Mouse (Mus musculus): ENCODE data around the gene Gusb. TPM values are rescaled to one million over a fixed set of nuclear protein-coding genes. Genes with fewer than 3 reads are reported as not detected.

The Gusb gene
- polyA plus RNA-seq, 1 experiment = 22.1 TPM

DNA sequence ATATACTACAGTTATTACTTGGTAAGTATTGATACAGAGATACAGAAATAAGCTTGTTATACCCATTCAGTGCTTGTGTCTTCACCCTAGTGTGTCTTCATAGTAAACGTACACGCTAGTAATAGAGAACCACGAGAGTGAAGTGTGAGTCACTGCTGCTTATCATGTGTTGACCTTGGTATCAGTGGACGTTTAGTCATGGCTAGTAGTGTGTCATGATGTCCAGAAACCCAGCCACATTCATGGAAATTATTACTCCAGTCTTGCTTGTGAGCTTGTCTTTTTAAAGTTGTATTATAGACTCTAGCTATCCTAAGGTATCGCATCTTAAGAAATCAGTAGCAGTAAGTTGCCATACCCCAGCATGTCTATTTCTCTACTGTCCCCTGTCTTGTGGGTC, 24.2 kb downstream of the Gusb start:
- no peak for DNase-seq (ENCODE audit: extremely low spot score in 1 of 2, low spot score in 1 of 2)

DNA sequence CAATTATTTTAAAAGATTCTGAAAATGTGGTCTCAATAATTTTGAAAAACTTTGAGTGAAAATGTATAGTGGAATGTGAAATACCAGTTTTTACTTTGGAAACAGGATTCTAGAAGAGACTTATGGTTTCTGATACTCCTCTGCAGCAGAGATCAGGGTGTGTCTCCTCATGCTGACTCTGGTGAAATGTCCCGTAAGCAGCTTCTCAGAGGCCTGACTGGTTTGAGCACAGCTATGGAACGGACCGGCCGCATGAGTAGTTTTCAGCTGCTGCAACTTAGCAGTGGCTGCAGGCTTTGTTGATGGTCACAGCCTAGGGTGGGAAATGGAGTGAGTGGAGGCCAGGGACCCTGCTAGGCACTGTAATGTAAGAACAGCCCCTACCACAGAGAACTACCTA, 25.1 kb downstream of the Gusb start:
- DNase-seq (ENCODE audit: extremely low spot score in 1 of 2, low spot score in 1 of 2) = no peak

DNA sequence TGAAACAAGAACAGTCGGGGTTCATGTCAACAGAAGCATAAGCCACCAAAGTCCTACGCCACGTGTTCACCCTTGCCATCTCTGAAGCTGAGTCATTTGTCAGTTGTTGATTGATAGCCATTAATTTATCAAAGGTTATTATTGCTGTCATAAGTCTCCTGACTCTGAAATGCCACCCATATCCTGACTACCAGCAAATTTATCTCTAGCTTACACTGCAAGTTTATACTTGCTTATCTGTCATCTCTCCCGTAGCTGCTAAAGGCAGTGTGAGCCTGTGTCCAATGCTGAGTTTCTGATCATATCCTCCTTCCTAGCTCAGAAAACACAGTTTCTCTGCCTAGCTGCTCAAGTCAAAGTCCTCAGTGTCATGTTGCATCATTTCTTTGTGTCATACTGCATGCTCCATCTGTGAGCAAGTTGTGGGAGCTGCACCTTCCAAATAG, 28.0 kb downstream of the Gusb start:
- DNase-seq (ENCODE audit: extremely low spot score in 1 of 2, low spot score in 1 of 2) = no peak

DNA sequence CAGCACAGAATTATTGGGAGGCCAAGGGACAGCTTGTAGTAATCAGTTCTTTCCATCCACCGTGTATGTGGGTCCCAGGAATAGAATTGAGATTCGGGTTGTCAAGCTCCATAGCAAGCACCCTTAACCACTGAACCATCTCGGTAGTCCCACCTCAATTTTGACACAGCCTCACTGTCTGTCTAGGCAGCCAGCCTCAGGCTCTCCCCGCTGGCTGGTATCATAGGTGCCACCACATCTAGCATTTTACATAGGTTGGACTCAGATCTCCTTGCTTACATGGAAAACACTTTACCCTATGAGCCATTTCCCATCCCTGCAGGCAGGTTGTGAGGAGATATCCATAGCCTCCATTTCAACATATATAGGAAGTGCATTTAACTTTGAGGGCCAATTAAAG, 28.5 kb downstream of the Gusb start:
- no peak for DNase-seq (ENCODE audit: extremely low spot score in 1 of 2, low spot score in 1 of 2)

DNA sequence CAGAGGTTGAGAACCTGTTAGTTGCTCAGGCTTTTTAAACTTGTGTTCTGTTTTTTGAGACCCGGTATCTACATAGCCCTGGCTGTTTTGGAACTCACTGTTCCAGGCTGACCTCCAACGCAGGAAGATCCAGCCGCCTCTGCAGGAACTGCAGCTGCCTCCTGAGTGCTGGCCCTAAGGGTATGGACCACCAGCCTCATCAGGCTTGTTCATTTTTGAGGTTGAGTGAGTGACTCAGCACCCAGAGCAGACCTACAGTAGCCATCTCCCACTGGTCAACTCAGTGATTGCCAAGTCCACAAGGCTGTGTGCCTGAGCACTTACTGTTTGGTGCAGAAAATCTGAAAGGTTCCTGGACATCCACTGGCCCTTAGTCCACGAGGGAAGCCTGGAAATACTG, 31.4 kb downstream of the Gusb start:
- DNase-seq (ENCODE audit: extremely low spot score in 1 of 2, low spot score in 1 of 2) = no peak

DNA sequence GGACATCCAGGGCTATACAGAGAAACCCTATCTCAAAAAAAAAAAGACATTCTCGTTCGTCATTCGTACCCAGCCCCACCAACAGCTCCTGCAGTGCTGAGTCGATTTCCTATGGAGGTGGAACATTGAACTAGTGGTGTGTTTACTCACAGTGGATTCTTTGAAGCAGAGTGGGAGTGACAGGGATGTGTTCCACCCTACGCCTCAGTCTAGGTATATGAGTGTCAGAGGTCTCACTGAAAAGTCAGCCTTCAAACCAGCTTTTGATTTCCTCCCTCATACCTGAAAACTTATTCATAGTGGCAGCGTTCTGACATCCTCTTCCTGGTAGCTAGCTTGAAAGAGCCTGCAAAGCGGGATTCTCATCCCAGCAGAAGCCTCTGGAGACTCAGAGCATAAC, 34.4 kb downstream of the Gusb start:
- no peak for DNase-seq (ENCODE audit: extremely low spot score in 1 of 2, low spot score in 1 of 2)

DNA sequence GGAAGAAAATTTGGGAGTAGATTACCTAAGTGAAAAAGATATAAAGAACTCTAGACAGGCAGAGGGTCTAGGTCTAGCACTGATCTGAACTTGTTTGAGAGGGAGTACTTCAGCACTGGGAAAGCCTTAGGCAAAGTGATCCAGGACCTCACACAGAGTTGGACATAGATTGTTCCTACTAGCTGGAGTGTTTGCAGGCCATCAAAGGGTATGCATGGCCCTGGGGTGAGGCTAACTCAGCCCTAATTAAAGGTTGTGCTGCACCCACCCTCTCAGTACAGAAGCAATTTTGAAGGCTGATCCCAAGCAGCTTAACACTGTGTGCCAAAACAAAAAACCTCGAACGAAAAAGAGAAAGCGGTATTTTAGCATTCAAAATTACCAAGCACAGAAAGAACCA, 36.4 kb downstream of the Gusb start:
- DNase-seq (ENCODE audit: extremely low spot score in 1 of 2, low spot score in 1 of 2) = no peak

DNA sequence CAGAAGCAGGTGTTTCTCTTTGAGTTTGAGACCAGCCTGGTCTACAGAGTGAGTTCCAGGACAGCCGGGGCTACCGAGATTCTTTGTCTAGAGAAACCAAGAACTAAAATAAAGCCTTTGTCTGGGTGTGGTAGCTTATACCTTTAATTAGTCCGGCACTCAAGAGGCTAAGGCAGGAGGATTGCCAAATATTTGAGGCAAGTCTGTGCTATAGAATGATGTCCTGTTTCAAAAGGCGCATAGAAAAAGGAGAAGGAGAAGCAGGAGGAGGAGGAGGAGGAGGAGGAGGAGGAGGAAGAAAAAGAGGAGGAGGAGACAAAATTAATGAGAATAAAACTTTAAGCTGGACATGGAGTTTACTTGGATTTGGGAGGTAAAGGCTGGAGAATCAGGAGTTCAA, 39.6 kb downstream of the Gusb start:
- no peak for DNase-seq (ENCODE audit: extremely low spot score in 1 of 2, low spot score in 1 of 2)

DNA sequence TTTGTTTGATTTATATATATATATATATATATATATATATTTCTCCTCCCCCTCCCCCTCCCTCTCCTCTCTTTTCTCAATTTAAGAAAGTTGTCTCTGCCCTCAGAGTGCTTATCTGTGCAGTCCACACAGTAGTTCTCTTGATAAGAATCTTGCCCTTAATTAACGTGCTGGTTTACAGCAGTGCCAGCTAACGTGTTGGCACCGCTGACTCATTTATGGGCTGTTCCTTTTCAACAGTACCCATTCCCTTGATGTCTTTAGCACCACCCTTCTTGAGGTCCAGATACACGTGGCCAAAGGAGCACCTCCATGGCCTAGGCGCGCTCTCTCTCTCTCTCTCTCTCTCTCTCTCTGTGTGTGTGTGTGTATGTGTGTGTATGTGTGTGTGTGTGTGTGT, 47.1 kb downstream of the Gusb start:
- DNase-seq (ENCODE audit: extremely low spot score in 1 of 2, low spot score in 1 of 2) = no peak

DNA sequence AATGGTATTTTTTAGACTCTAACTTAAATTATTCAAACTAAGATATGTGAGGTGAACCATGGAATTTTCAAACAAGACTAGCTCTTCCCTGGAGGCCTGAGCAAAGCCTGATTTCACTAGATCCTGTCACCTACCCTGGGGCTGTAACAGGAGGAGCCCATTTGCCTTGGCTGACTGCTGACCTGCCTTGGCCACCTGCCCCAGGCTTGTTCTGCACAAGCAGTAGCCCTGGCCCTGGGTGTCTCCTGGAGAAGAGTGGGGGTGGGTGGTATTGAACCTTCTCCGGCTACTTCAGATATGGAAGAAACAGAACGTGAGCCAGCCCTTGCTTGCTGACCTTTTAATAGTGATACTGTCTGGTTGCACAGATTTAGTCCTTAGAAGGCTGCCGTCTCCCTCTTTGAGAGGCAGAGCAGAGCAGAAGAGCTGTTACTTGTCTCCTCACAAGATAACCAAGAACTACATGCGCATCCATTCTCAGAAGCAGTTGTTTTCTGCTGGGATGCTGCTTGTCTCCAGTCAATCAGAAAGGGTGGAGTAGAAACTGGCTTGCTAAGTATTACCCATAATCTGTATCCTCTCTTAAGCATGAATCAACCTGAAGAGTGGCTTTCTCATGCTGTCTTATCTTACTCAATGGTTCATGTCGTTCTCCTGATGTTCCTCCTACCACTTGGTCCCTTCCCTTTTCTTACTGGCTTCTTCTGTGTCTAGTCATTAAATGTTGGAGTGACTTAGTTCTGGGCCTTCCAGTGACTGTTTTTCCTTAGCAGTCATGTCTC, 48.2 kb downstream of the Gusb start:
- DNase-seq (ENCODE audit: extremely low spot score in 1 of 2, low spot score in 1 of 2) = no peak

DNA sequence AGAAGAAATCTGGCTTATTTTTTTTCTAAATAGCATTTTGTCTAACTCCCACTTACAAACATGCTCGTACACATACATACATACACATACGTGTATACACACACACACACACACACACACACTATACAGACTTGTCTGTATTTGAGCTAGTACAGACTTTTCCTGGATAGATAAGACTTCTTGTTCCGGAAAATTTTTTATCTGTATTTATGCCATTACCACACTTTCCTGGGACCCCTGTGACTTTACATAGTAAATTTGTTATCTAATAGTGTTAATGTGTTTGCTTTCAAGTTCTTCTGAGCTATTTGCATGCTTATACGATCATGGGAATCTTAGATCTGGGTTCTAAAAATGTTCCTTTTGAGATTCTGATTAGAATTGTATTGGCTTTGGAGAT, 50.7 kb downstream of the Gusb start:
- DNase-seq (ENCODE audit: extremely low spot score in 1 of 2, low spot score in 1 of 2) = no peak

DNA sequence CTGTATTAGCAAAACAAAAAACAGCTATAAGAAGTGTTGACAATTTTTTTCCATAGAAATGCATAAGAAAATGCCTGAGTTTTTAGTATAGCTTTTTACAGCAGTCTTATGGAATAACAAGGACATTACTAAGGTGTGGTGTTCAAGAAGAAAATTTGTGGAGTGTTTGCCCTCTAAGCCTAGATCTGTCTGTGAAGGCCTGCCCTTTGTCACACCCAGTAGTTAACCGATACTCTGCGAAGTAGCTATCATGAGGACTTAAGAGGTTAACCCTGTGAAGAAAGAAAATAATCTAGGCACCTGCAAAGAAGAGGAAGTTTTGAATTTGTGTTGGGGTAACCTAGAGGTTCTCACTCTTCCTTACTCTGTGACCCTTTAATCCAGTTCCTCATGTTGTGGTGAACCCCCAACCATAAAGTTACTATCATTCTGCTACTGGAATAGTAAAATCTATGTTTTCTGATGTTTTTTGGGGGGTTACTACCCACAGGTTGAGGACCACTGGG, 55.3 kb downstream of the Gusb start:
- no peak for DNase-seq (ENCODE audit: extremely low spot score in 1 of 2, low spot score in 1 of 2)

DNA sequence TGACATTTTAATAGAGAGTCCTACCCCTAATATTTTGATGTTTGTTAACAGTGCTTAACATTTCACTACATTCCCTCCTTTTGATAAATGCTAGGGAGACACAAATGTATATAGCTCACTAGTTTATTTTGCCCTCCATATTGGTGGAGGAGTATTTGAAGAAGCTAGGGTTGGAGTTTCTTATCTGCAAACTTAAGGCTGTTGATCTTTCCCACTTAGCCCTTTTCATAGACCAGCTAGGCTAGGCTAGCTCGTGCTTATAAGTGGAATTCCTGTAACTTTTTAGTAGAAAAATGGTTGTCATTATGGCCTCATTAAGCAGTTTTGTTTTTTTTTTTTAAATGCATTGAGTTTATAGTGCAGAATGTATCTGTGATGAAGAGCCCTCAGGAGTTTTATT, 59.4 kb downstream of the Gusb start:
- no peak for DNase-seq (ENCODE audit: extremely low spot score in 1 of 2, low spot score in 1 of 2)

DNA sequence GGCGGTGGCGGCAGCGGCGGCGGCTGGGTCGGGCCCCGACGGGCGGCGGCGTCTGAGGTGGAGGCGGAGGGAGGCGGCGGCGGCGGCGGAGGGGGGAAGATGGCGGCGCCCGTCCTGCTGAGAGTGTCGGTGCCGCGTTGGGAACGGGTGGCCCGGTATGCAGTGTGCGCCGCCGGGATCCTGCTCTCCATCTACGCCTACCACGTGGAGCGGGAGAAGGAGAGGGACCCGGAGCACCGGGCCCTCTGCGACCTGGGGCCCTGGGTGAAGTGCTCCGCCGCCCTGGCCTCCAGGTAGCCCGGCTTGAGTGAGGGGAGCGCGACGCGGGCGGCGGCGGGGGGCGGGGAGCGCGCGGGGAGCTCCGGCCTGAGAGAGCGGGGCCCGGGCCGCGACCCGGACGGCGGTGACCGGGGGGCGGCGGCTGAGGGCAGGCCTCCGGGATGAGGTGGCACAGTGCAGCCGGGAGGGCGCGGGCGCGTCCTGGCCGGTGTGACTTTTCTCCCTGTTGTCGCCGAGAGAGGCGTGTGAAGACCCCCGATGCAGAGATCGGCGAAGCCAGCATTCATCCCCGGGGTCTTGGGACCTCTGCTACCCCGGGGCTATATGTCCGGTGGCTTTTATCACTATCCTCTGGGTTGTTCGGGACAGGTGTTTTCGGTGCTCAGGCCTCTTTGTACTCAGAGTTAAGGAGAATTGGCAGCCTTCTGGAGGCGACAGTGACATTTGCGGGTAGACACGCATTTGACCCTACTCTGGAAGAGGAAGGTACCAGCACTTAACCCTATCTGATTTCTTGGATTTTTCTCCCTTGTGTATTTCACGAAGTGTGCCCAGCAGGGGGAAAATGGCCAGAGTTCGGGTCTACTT, 60.5 kb downstream of the Gusb start:
- peak in 1 of 2 experiments; percentile 19 for DNase-seq (ENCODE audit: extremely low spot score in 1 of 2, low spot score in 1 of 2)

DNA sequence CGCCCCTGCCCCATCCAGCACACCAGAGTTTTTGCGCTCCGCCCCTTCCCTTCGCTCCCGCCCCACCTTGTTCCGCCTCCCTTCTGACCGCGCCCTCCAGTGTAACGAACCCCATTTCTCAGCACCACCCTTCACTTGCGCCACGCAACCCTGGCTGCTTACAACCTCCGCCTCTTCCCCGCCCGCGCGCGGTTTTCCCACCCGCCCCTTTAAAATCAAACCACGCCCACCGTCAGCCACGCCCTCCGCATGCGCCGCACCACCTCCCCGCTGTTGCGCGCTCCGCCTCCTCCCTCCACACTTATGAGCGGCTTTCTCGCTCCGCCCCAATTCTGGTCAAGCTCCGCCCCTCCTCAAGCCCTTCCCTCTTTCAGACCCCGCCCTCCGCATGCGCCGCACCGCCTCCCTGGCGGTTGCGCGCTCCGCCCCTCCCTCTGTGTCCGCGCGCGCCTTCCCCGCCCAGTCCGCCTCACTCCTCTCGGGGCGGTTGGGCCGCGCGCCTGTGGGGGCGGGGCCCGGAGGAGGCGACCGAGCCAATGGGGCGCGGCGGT, 61.3 kb downstream of the Gusb start, which contains the start of gene Vkorc1l1:
Gene Vkorc1l1 (plus strand): TSS at position 476 of the 551 bp plus-strand sequence.
- peak; percentile 94 to 99 for DNase-seq (ENCODE audit: extremely low spot score in 1 of 2, low spot score in 1 of 2)

DNA sequence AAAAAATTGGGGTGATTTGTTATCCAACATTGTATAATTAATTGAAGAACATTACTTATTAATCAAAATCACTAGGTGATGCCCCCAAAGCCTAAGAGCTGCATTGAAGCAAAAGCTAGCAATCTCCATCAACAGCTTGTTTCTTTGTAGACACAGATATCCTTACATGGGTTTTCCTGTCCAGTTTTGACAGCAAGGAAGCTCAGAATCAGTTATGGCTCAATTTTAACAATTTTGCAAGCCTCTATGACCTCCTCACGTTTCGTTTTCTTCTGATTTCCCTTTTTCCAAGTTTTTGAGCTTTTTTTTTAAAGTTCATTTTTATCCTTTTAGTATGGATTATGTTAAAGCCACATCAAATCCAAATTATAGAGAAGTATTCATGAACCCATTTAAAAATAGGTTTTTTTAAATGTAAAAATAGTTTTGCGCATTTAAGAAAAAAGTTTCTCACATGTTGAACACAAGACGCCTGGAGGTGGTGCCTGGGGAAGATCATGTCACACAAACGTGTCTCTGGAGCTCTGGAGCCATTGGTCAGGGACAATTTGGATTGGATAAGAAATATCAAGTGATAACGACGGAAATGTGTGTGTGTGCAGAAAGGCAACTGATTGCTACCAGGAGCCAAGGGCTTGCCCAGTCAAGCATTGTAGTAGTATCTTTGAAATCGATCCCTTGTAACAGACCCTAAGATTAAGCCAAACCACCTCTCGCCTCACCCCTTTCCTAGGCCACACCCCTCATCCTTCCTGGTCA, 61.9 kb downstream of the Gusb start:
- no peak for DNase-seq (ENCODE audit: extremely low spot score in 1 of 2, low spot score in 1 of 2)

DNA sequence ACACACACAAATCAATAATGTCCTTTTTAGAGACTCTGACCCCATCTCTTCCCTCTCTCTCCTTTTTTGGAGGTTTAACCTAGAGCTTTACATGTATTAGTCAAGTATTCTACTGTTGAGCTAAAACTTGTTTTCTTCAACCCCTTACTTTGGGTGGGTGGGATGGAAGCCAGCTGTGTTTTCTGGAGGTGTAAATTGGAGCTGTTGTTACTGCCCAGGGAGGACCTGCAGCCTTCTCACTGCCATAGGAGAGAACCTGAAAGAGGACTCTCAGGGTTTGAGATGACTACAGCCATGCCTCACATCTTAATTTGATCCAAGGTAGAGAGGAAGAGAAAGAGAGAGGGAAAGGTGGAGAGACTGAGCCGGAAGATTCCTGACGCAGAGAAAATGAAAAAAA, 62.6 kb downstream of the Gusb start:
- no peak for DNase-seq (ENCODE audit: extremely low spot score in 1 of 2, low spot score in 1 of 2)

Data from frontal cortex, adult 2 months (tissue).